Mouse (Mus musculus): Measurements from ENCODE around the gene Hdac4.

Gene Hdac4

DNA sequence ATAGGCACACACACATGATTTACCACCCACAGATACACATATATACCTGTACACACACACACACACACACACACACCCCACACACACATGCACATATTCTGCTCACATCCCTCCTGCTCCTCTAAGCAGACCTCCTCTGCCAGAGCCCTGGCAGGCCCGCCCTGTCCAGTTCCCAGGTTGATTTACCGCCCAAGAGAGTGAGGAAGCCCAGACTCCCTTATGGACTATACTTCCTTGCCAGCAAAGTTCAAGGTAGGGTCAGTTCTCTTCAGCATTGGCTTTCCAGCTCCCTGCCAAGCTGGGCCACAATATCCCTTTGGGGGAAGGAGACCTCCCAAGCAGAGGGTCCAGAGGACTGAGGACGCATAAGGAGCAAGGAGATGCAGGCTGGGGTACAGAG is 280.9 kb downstream of the Hdac4 start:
- no peak for DNase-seq

DNA sequence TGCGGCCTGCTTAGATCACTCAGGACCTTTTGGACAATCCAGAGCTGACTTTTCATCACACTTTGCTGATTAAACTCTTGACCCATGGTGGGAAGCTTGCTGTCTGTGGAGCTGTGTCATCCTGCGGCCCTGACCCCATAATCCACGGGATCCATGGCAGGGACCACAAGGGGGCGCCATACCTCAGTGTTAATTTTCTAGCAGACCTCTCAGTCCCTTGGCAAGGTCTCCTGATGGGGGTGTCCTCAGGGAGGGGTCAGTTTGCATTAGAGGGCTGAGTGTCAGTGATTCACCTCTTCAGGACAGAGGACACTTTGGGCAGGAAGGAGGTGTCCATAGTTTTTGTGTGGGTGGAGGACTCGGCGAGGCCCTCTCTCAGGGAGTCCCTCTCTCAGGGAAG is 281.6 kb downstream of the Hdac4 start:
- no peak for DNase-seq

DNA sequence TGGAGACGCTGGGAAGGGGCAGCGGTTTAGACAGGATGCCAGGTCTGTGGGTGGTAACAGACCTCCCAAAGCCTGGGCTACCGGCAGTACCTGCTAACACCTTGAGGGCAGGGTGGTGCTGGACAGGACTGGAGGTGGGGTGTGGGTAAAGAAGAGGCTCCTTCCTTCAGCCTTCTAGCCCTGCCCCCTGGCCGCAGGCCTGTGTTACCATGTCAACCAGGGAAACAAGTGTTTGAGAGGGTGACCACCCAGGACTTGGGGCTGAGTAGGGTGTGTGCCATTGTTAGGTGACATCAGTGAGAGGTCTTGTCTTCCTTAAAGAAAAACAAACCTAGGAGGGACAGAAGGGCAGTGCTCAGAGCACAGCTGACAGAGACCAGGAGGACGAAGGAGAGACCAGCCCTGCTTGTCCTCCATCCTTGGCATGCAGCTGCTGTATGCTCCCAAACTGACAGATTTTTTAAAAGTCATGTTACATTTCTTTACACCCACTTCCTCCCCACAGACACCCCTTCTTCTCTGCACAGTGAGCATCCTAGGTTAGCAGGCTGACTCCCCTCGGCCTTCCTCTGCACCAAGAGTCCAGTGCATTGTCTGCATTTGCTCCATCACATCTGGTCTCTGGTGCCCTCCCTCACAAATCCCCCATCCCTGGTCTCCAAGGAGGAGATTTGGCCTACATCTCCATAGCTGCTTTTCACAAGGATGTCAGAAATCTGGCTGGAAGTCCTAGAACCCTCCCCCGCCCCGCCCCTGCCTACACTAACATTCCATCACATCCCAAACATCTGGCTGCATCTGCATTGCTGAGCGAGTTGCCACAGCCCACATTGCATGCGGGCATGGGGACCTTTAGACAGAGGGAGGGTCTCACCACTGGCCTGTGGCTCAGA is 283.0 kb downstream of the Hdac4 start:
- DNase-seq: no peak

DNA sequence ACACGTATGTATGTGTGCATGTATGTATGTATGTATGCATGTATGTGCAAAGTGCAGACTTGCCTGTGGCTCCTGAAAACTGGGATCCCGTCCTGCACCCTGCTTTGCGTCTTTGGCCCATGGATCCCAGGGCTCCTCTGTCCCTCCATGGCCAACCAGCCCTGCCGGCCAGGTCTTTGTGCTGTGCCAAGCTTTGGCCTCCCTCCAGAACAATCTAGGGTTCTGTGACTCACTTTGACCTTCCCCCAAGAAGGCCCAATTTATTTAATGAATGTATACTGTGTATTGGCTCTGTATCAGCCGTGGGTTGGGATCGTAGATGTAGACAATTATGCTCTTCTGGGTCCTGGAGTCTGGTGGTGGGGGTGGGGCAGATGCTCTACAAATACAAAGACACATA is 290.2 kb downstream of the Hdac4 start:
- DNase-seq: no peak

DNA sequence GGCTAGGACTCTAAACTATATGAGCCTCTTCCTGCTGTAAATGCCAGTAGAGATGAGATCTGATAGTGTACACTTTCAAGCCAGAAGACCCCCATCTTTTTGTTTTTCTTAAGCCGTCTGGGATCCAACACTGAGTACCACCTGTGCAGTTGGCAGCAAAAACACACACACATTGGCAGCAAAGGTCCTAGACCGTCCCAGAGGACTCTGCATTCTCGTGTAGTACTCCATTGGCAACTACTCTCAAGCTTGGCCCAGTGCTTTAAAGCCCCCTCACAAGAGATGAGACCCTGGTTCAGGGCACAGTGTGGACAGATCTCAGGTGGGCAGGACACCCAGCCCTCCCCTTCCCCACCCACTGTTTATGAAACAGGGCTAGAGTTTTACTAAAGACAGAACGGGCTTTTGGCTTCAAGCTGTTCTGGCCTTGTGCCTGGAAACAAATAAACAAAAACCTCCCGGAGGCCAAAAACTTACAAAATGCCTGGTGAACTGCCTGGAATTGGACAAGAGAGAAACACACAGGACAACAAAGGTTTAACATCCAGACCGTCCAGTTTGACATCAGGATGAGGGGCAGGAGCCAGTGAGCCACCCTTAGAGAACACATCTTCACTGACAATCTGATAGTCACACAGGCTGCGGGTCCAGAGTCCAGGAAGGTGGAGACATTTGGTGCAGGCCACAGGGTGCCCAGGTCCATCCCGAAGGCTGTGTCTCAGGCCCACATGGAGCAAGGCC is 292.1 kb downstream of the Hdac4 start:
- no peak for DNase-seq

DNA sequence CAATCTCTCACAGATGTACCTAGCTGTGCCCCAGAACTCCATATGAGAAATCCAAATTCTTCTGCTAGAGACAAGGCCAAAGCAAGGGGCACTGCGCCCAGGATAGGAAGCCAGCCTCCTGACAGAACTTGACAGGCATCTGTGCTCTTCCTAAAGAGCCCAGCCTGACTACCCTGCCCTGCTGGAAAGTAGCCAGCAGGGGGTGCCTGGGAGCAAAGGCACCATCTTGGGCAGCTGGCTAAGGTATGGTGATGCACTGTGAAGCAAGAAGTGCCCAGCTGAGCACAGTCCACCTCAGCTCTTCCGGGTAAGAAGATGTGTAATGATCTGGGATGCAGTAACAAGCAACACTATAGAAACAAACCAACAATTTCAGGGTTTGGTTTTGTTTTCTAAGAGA is 298.4 kb downstream of the Hdac4 start:
- no peak for DNase-seq

DNA sequence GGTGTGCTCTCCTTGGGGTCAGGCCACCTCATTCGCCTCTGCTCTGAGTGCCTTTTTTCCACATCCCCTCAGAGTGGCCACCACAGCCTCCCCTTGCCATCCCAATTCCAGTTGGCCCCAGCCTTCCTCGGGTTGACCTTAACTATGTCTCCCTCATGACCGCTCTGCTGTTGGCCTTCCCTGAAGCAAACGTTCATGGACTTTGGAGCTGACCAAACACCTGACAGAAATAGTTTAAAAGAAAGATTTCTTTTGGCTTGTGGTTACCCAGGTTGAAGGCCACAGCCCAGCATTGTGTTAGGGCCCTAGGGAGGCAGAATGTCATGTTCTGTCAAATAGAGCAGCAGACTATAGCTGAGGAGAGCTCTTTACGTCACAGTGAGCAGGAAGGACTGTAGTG is 301.2 kb downstream of the Hdac4 start:
- DNase-seq: no peak

DNA sequence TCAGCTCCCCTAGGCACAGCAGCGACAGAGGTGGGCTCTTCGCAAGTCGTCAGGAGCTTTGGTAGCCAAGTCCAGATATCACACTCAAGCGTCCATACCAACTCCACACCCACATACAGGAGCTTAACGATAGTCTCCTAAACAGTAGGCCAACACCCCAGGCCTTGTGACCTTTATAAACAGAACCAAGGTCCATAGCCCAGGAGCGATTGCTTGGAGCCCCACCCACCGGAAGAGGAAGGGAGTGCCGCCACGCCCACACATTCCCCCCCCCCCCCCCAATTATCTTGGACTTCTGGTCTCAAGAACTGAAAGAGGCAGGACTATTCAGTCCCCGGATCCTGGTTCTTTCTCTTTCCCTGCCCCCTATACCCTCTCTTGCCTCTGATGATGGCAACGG is 301.9 kb downstream of the Hdac4 start:
- no peak for DNase-seq

DNA sequence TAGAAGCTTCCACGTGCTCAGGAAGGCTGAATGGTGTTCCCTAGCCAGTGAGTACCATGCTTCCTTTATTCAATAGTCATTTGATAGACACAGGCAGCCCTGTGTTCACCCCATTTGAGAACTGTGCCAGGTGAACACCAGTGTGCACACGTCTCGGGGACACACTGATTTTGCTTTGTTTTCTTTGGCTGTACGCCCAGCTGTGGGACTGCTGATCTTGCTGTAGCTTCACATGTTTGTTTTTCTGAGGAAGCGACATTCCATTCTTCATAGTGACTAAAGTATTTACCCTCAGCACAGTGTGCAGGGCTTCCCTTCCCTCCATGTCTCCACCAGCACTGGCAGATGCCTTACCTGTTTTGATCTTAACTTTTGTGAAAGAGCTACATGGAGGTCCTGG is 312.4 kb downstream of the Hdac4 start:
- no peak for DNase-seq

DNA sequence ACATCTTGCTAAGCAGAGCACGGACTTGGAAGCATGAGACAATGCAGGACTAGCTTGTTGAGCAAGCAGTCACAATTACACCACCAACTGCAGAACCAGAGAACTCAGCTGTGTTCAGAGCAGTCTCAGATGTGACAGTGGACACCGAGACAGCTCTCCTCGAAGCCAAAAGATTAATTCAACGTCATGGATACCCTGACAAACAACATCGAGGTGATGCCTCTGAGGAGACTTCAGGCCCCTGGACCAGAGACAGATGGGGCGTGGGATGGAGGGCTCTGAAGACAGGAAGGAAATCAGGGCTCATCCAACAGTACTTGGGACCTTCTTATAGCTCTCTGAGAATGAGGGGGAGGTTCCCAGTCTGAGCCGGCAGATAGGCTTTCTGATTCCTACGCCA is 314.6 kb downstream of the Hdac4 start:
- peak; percentile 78 for DNase-seq

DNA sequence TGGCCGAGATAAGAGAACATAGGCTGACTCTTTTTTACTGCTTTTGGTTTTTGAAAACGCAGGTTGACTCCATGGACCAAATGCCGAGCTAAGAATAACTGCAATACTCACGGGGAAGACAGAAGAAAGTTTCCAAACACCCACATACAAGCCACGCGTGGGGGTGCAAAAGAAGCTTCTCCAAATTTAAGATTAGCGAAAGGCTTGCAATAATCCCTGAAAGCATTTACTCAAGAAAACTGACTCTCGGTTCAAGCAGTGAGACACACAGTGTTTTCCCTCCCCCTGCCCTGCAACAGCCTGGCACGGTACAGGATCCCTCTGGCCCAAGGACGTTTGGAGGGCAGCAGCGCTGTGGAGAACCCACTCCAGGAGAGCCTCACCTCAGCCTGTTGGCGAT is 315.3 kb downstream of the Hdac4 start:
- peak; percentile 83 for DNase-seq
